Mouse (Mus musculus) inflammation-experienced regulatory T-cells, adult 6 months (primary cell): Measurements from ENCODE around the gene Gm17018. TPM values are rescaled to one million over a fixed set of nuclear protein-coding genes. Genes with fewer than 3 reads are reported as not detected.

Source experiments
- ATAC-seq: one replicate; pipeline ENCODE4 v1.8.0; 2017
- polyA plus RNA-seq, 3 experiments: library from polyadenylated mRNA; unstranded; fragments of 100-300 nt; shearing (Covaris generic); gene quantifications; one replicate each; pipeline ENCODE4 v1.2.1; 2017

The Gm17018 gene
- polyA plus RNA-seq, 3 experiments from 2014 or later: 58.9 to 75.9 (median 69.8) TPM

DNA sequence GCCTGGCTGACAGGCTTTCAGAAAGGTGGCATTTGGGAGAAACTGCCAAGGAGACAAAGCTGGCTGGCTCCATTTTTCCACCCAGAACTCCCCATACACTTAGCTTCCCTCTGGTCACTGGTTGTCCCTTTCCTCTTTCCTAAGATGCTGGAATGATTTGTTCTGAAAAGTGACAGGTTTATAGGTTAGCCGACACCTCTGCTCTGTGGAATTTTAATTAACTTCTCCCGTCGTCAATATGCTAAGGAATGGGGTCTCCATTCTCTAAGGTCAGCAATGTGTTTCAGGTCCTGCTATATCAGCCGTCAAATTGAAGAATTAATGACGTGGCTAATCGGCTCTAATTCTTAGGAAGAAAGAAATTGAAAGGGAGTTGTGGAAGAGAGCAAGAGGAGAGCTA, 68.2 kb downstream of the Gm17018 start:
- ATAC-seq: no peak

DNA sequence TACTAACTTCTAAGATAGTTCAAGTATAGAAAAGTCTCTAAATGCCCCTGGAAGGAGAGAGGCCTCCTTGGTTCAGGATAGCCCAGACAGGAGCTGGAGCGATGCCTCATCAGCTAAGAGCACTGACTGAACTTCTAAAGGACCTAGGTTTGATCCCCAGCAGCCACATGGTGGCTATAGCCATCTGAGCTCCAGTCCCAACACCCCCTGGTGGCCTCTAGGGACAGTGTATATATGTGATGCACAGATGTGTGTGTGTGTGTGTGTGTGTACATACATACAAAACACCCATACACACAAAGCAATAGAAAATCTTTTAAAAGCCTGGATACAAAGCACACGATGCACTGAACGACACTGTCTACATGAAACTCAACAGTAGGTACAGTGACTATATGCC, 68.8 kb downstream of the Gm17018 start:
- ATAC-seq: no peak

Other genes with a start within 250 kb of the Gm17018 start
- gene Btrc, start 196.9 kb upstream of the Gm17018 start, polyA plus RNA-seq: 10 to 100 TPM; 25.7 to 36.4 (median 32.8) TPM
- 10 to 100 TPM; 24.9 to 27.6 (median 25.5) TPM for gene Poll, start 84 bp upstream of the Gm17018 start, polyA plus RNA-seq
- gene Fbxw4, start 99.7 kb downstream of the Gm17018 start, polyA plus RNA-seq: 10 to 100 TPM in 2 of 3 experiments, 1 to 10 TPM in 1; 6.0 to 14.9 (median 14.4) TPM
- gene Fgf8, start 182.3 kb downstream of the Gm17018 start, polyA plus RNA-seq: not detected
- gene Npm3, start 189.0 kb downstream of the Gm17018 start, polyA plus RNA-seq: 10 to 100 TPM; 12.9 to 73.1 (median 57.3) TPM
- 100 to 1,000 TPM; 124 to 242 (median 205) TPM for gene Mgea5, start 223.2 kb downstream of the Gm17018 start, polyA plus RNA-seq